Mouse (Mus musculus): Measurements from ENCODE around the gene Magi2. TPM values are rescaled to one million over a fixed set of nuclear protein-coding genes. Genes with fewer than 3 reads are reported as not detected.
A peak's percentile ranks its signal among the peaks of the same experiment; 100 is the strongest.

Gene Magi2
- polyA plus RNA-seq, 1 experiment from 2014 or later: 39.5 TPM

- no peaks in the 10 kb centered on the region for H3K27me3 ChIP-seq (replicated peaks)
- no peak overlapping the region for H3K9ac ChIP-seq (replicated peaks)
- no peak overlapping the region for H3K4me3 ChIP-seq (replicated peaks)
- ATAC-seq (ENCODE audit: low FRiP score): no peak
- no peak overlapping the region for H3K4me2 ChIP-seq
- no peaks in the 10 kb centered on the region for H3K36me3 ChIP-seq
- 90% methylated on average over 4 of the region's 4 CpGs for WGBS
- no peaks in the 10 kb centered on the region for H3K9me3 ChIP-seq (replicated peaks)
- no peak overlapping the region for H3K27ac ChIP-seq (replicated peaks)
- peaks cover 4% of the 10 kb centered on the region; the same call in 1 of the 2 replicates for H3K4me1 ChIP-seq
Measured at GRCm38 (mm10) chr5:20332574-20332973, 1105.7 kb downstream of the Magi2 start.

DNA sequence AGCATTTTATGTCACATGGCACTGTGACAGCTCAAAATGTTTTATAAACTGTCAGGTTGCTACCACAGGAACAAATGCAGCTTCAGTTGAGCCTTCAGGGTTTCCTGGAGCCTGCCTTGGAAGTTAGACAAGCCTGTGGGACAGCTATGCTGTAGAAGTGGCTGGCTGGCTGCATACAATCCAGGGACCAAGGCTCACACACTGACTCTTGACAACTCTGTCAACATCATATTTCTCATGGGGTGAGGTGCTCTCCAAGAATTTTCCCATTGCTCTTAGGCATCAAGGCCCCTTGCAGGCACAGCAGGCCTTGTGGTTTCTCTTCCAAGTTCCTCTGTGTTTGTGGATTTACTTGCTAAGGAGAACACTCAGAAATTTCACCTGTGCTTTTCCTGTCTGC is 1107.7 kb downstream of the Magi2 start:
- Histone ChIP-seq H3K27ac (replicated peaks) (no peak overlapping the region), H3K4me3 (replicated peaks) (no peak overlapping the region), H3K4me1 (peaks cover 4% of the 10 kb centered on the region; the same call in 1 of the 2 replicates), H3K4me2 (no peak overlapping the region), H3K9ac (replicated peaks) (no peak overlapping the region), H3K27me3 (replicated peaks) (no peaks in the 10 kb centered on the region), H3K36me3 (no peaks in the 10 kb centered on the region), H3K9me3 (replicated peaks) (no peaks in the 10 kb centered on the region)
- no peak for ATAC-seq (ENCODE audit: low FRiP score)

DNA sequence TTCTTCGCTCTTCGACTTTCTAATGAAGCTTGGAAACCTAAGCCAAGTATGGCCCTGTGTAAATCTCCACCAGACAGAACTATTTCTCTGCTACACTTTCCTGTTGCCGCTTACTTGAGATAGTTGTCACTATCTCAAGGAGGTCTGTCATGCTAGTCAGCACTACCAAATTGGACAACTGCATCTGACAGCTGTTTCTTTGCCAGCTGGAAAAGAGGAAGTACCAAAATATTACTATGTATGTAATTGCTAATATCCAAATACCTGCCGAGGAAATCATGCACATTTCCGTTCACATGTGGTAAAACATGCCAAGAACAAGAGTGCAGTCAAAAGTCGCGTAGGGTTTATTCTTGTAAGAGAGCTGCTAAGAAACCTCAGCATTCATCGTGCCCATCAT is 1126.1 kb downstream of the Magi2 start:
- no peak for ATAC-seq (ENCODE audit: low FRiP score)
- WGBS: 95% methylated on average over 8 of the region's 8 CpGs
- Histone ChIP-seq H3K27ac (replicated peaks) (no peak overlapping the region), H3K9me3 (replicated peaks) (no peaks in the 10 kb centered on the region), H3K27me3 (replicated peaks) (no peaks in the 10 kb centered on the region), H3K4me3 (replicated peaks) (no peak overlapping the region), H3K36me3 (no peaks in the 10 kb centered on the region), H3K4me2 (no peak overlapping the region), H3K4me1 (no peaks in the 10 kb centered on the region), H3K9ac (replicated peaks) (no peak overlapping the region)

DNA sequence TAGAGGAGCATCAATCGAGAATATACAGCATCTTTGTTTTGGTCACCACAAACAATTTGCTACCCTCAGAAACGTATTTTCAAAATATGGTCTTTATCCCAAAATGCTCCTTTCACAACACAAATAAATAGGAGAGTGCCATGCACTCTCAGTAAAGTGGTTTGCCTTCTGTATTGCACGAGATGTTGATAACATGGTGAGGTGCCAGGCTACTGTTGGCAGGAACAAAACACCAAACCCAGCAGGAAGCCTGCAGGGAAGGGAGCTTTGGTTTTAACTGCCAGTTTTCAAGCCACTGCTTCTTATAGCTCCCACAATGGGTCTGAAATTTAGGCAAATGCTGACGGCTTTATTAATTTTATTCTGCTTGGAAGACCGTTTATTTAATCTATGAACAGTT is 1131.6 kb downstream of the Magi2 start:
- WGBS: 42% methylated on average over 5 of the region's 5 CpGs
- no peak overlapping the region for H3K4me2 ChIP-seq
- no peak overlapping the region for H3K27ac ChIP-seq (replicated peaks)
- no peaks in the 10 kb centered on the region for H3K9me3 ChIP-seq (replicated peaks)
- no peak for ATAC-seq (ENCODE audit: low FRiP score)
- H3K36me3 ChIP-seq: no peaks in the 10 kb centered on the region
- no peak overlapping the region for H3K4me3 ChIP-seq (replicated peaks)
- no peaks in the 10 kb centered on the region for H3K27me3 ChIP-seq (replicated peaks)
- H3K9ac ChIP-seq (replicated peaks): no peak overlapping the region
- H3K4me1 ChIP-seq: no peaks in the 10 kb centered on the region

DNA sequence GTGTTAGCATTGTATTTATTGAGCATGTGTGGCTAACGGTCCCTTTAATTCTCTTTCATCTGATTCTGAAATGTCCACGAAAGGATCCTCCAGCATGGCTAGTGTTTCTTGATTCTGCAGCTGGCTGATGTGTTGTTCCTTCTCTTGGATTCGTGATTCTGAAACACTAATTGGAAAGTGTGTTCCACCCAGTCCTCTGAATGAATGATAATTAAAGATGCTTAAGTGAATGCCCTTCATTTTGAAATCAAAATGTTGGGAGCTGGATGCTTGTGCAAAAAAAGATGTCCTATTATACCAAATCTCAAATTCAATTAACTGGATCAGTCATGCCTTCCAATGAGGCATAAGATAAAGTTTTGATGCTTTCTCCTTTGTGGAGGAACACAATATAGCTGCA is 1132.2 kb downstream of the Magi2 start:
- H3K36me3 ChIP-seq: no peaks in the 10 kb centered on the region
- no peaks in the 10 kb centered on the region for H3K4me1 ChIP-seq
- WGBS: 49% methylated on average over 3 of the region's 3 CpGs
- no peaks in the 10 kb centered on the region for H3K27me3 ChIP-seq (replicated peaks)
- no peak overlapping the region for H3K9ac ChIP-seq (replicated peaks)
- no peak overlapping the region for H3K4me2 ChIP-seq
- no peak overlapping the region for H3K4me3 ChIP-seq (replicated peaks)
- no peaks in the 10 kb centered on the region for H3K9me3 ChIP-seq (replicated peaks)
- H3K27ac ChIP-seq (replicated peaks): no peak overlapping the region
- no peak for ATAC-seq (ENCODE audit: low FRiP score)

- Histone ChIP-seq H3K9ac (replicated peaks) (no peak overlapping the region), H3K4me2 (no peak overlapping the region), H3K27me3 (replicated peaks) (no peaks in the 10 kb centered on the region), H3K9me3 (replicated peaks) (no peaks in the 10 kb centered on the region), H3K27ac (replicated peaks) (no peak overlapping the region), H3K4me3 (replicated peaks) (no peak overlapping the region), H3K4me1 (no peaks in the 10 kb centered on the region), H3K36me3 (no peaks in the 10 kb centered on the region)
- WGBS: 94% methylated on average over 3 of the region's 3 CpGs
- ATAC-seq (ENCODE audit: low FRiP score): no peak
Measured at GRCm38 (mm10) chr5:20362154-20362553, 1135.3 kb downstream of the Magi2 start.

DNA sequence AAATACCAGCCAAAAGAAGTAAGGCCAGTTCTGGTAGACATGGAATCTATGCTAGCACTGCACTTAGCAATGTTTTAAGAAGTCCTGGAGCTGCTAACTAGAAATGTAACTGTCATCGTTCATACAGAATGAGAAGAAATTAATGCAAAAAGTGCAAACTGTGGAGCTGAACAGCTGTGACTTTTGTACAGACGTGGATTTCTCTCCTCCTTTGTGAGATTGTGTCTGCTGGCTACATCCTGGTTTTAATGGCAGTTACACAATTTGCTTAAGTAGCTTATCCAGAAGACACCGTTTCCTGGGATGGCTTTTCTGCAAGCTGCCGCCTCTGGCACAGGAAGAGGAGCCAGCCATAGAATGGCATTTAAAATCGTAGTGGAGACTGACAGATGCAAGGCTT is 1136.4 kb downstream of the Magi2 start:
- no peaks in the 10 kb centered on the region for H3K36me3 ChIP-seq
- H3K9ac ChIP-seq (replicated peaks): no peak overlapping the region
- no peaks in the 10 kb centered on the region for H3K27me3 ChIP-seq (replicated peaks)
- whole genome bisulfite sequencing: 60% methylated on average over 5 of the region's 5 CpGs
- no peaks in the 10 kb centered on the region for H3K4me1 ChIP-seq
- ATAC-seq (ENCODE audit: low FRiP score): no peak
- 0 out of 2 replicates have a peak overlapping the region, but pooled peaks have one; percentile 9 for H3K27ac ChIP-seq (replicated peaks)
- no peak overlapping the region for H3K4me2 ChIP-seq
- no peak overlapping the region for H3K4me3 ChIP-seq (replicated peaks)
- no peaks in the 10 kb centered on the region for H3K9me3 ChIP-seq (replicated peaks)

DNA sequence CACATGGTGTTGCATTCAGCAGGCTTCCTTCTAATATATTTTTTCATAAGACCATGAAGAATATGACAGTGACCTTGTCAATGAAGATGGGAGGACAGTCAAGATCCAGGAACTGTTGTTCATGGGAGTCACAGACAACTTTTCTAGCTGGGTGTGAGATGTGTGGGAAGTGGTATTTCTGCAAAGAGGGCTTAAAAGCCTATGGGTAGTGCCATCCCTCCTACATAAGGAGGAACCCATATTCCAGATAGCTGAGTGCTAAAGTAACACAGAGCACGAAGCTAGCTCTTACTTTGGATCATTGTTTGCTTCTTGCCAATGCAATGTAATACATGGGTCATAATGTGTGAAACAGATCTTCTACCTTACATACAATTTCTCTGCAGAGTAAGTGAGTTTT is 1146.8 kb downstream of the Magi2 start:
- no peaks in the 10 kb centered on the region for H3K27me3 ChIP-seq (replicated peaks)

GRCm38 (mm10) chr5:20378071-20378800 is 1151.4 kb downstream of the Magi2 start:
- no peak overlapping the region for H3K4me2 ChIP-seq
- no peaks in the 10 kb centered on the region for H3K36me3 ChIP-seq
- whole genome bisulfite sequencing: 77% methylated on average over 11 of the region's 11 CpGs
- no peak for ATAC-seq (ENCODE audit: low FRiP score)
- H3K4me1 ChIP-seq: no peaks in the 10 kb centered on the region
- no peaks in the 10 kb centered on the region for H3K9me3 ChIP-seq (replicated peaks)
- no peak overlapping the region for H3K4me3 ChIP-seq (replicated peaks)
- no peak overlapping the region for H3K27ac ChIP-seq (replicated peaks)
- H3K27me3 ChIP-seq (replicated peaks): no peaks in the 10 kb centered on the region
- H3K9ac ChIP-seq (replicated peaks): no peak overlapping the region

More for the DNA sequence above, 1146.8 kb downstream of the Magi2 start:
- no peaks in the 10 kb centered on the region for H3K4me1 ChIP-seq
- H3K9ac ChIP-seq (replicated peaks): no peak overlapping the region
- H3K36me3 ChIP-seq: no peaks in the 10 kb centered on the region
- no peak overlapping the region for H3K4me3 ChIP-seq (replicated peaks)
- H3K4me2 ChIP-seq: no peak overlapping the region
- no peaks in the 10 kb centered on the region for H3K9me3 ChIP-seq (replicated peaks)
- no peak for ATAC-seq (ENCODE audit: low FRiP score)
- 93% methylated on average over 1 of the region's 1 CpGs for WGBS
- H3K27ac ChIP-seq (replicated peaks): no peak overlapping the region

GRCm38 (mm10) chr5:20404533-20404932 is 1177.7 kb downstream of the Magi2 start:
- Histone ChIP-seq H3K36me3 (no peaks in the 10 kb centered on the region), H3K27me3 (replicated peaks) (no peaks in the 10 kb centered on the region), H3K4me1 (no peaks in the 10 kb centered on the region), H3K27ac (replicated peaks) (no peak overlapping the region), H3K4me2 (no peak overlapping the region), H3K4me3 (replicated peaks) (no peak overlapping the region), H3K9me3 (replicated peaks) (no peaks in the 10 kb centered on the region), H3K9ac (replicated peaks) (no peak overlapping the region)
- WGBS: 62% methylated on average over 5 of the region's 5 CpGs
- ATAC-seq (ENCODE audit: low FRiP score): no peak

- no peaks in the 10 kb centered on the region for H3K27me3 ChIP-seq (replicated peaks)
- 88% methylated on average over 4 of the region's 4 CpGs for WGBS
- ATAC-seq (ENCODE audit: low FRiP score): no peak
- no peak overlapping the region for H3K9ac ChIP-seq (replicated peaks)
- H3K9me3 ChIP-seq (replicated peaks): no peaks in the 10 kb centered on the region
- no peaks in the 10 kb centered on the region for H3K36me3 ChIP-seq
- H3K4me2 ChIP-seq: no peak overlapping the region
- H3K4me3 ChIP-seq (replicated peaks): no peak overlapping the region
- no peaks in the 10 kb centered on the region for H3K4me1 ChIP-seq
- no peak overlapping the region for H3K27ac ChIP-seq (replicated peaks)
Measured at GRCm38 (mm10) chr5:20406626-20407025, 1179.8 kb downstream of the Magi2 start.

GRCm38 (mm10) chr5:20415320-20415719 is 1188.5 kb downstream of the Magi2 start:
- peaks cover 5% of the 10 kb centered on the region; the same call in 1 of the 2 replicates for H3K4me1 ChIP-seq
- no peak overlapping the region for H3K9ac ChIP-seq (replicated peaks)
- no peak overlapping the region for H3K27ac ChIP-seq (replicated peaks)
- H3K4me3 ChIP-seq (replicated peaks): no peak overlapping the region
- no peaks in the 10 kb centered on the region for H3K36me3 ChIP-seq
- no peak overlapping the region for H3K4me2 ChIP-seq
- H3K9me3 ChIP-seq (replicated peaks): no peaks in the 10 kb centered on the region
- H3K27me3 ChIP-seq (replicated peaks): no peaks in the 10 kb centered on the region
- peak; percentile 69; the same call in 1 of the 2 replicates for ATAC-seq (ENCODE audit: low FRiP score)

Measured in neural tube, embryonic 15.5 days (tissue).